Mouse (Mus musculus) cortical plate, adult 2 months (tissue): ENCODE results near the gene Abca2. TPM values are rescaled to one million over a fixed set of nuclear protein-coding genes. Genes with fewer than 3 reads are reported as not detected.

Source experiments
- H3K27ac ChIP-seq: fragments of 200-500 bp; 2 replicates; pipeline ENCODE4 v1.5.1; 2012; ENCODE audit warnings: low read length, control low read depth, inconsistent platforms; ENCODE audit not compliant: insufficient read depth
- H3K4me1 ChIP-seq: fragments of 200-500 bp; 2 replicates; pipeline ENCODE4 v1.6.1; 2011; ENCODE audit warnings: low read length; ENCODE audit not compliant: control insufficient read depth, insufficient read depth
- H3K4me3 ChIP-seq: fragments of 200-500 bp; 2 replicates; pipeline ENCODE4 v1.5.1; 2011; ENCODE audit warnings: mild to moderate bottlenecking, low read length, control low read depth; ENCODE audit not compliant: insufficient read depth
- CTCF ChIP-seq: fragments of 200-500 bp; IDR thresholded peaks from 2 replicates; pipeline ENCODE4 v1.5.1; 2011; ENCODE audit warnings: mild to moderate bottlenecking, control low read depth, low read length; ENCODE audit not compliant: insufficient read depth; ENCODE audit errors: extremely low read depth
- POLR2A ChIP-seq: fragments of 200-500 bp; IDR thresholded peaks from 2 replicates; pipeline ENCODE4 v1.6.1; 2011; ENCODE audit warnings: mild to moderate bottlenecking, low read length, control low read depth; ENCODE audit not compliant: insufficient read depth; ENCODE audit errors: extremely low read depth
- polyA plus RNA-seq: library from polyadenylated mRNA; depleted of rRNA; stranded (reverse); fragments of >200 nt; gene quantifications from 2 replicates; pipeline ENCODE4 v1.2.3, GENCODE M21; 2012

Abca2 gene
- polyA plus RNA-seq, 1 experiment = 109 TPM

DNA sequence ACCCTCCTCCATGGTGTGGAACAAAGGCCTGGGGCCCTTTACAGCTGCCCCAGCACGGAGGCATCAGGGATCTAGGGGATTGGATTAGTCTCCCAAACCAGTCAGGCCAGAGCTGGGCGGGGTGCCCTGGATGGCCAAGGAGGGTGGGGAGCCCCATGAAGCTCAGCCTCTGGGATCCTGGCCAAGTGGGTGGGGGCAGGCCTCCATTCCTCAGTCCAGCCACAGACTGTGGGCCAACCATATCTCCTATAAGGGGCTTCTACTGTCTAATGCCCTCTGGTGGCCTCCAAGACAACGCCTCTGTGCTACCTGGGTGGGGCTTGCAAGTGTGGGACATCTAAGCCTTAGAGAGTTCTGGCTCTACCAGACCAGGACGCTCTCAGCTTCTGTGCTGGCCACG lies 30.4 kb downstream of the Abca2 start:
- H3K27ac ChIP-seq = no peak overlapping the region
- no peak for TF ChIP-seq POLR2A
- TF ChIP-seq CTCF = no peak
- peaks cover 5% of the 10 kb centered on the region for H3K4me1 ChIP-seq
- no peak overlapping the region for H3K4me3 ChIP-seq

DNA sequence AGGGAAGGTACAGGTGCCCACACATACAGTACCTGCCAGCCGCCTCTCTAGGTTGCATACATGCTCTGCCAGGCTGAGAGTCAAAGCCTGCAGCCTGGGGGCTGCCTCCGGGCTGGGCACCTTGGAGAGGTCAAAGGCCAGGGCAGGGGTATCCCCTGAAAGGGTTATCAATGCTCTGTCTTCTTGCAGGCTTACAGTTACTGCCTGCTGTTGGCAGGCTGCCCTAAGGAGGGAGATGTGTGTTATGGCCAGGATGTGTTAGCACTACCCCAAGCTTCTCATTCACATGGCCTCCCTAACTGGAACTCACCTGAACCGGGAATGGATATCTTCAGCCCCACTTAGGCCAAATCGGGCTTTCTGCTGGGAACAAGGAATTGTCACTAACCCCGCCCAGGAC lies 31.6 kb downstream of the Abca2 start:
- peak overlapping the region; percentile 82 for H3K4me3 ChIP-seq
- peak overlapping the region; percentile 80 for H3K27ac ChIP-seq
- TF ChIP-seq POLR2A (no peak), CTCF (no peak)
- H3K4me1 ChIP-seq = peaks cover 5% of the 10 kb centered on the region

DNA sequence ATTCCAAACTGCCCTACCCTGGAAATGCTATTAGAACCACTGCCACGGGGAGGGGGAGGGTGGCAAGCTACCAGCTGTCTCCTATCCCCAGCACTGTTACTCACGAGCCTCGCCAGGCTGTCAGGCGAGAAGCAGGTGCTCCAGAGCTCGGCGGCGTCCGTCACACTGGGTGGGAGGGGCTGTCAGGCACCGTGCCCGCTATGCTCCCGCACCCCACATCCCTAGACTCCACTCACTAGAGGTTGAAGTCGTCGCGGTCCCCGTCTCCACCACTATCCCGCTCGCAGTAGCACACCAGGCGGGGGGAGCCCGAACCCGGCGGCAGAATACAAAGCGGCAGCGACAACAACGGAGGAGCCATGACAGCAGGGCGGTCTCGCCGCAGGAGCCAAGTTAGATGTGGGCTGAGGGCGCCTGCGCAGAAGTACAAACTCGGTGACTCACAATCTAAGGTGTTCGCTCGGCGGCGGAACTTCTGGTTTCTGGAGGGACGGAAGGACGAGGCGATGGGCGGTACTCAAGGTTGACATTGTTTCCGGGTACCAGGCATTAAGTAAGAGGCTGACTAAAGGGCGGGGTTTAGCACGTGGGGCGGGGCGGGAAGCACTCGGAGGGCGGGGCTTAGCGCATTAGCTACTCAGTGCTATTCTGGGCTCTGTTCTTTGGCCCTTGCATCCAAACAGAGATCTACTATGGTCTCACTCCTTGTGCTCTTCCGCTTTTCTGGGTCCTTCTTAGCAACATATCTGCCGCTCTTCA lies 32.2 kb downstream of the Abca2 start, which contains the start of gene Paxx:
Gene Paxx, minus strand, starts transcription at position 544 of the 759 bp plus-strand sequence.
- Histone ChIP-seq H3K27ac (peak within 1 kb of the TSS; percentile 80), H3K4me1 (peaks cover 5% of the 10 kb centered on the region), H3K4me3 (peak within 1 kb of the TSS; percentile 82)
- TF ChIP-seq CTCF (no peak), POLR2A (peak; percentile 84; the same call in 1 of the 2 replicates)

DNA sequence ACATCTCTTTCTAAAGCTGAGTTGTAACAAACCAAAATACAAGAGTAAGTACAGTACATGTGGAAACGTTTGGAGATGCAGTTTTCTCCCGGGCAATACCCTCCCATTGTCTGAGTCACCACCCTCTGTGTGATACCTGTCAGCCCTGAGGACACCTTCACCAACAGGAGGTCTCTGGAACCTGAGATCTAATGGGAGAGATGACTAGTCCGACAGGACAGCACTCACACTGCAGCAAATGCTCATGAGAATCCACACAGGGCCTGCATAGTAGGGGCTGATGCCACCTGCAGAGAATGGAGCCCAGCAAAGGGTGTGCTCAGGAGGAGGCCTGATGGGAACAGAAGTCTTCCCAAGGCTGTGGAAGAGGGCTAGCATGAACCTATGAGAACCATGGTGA lies 32.9 kb downstream of the Abca2 start:
- Histone ChIP-seq H3K4me3 (peak overlapping the region; percentile 82), H3K27ac (peak overlapping the region; percentile 77), H3K4me1 (peaks cover 5% of the 10 kb centered on the region)
- TF ChIP-seq POLR2A = no peak
- no peak for TF ChIP-seq CTCF

DNA sequence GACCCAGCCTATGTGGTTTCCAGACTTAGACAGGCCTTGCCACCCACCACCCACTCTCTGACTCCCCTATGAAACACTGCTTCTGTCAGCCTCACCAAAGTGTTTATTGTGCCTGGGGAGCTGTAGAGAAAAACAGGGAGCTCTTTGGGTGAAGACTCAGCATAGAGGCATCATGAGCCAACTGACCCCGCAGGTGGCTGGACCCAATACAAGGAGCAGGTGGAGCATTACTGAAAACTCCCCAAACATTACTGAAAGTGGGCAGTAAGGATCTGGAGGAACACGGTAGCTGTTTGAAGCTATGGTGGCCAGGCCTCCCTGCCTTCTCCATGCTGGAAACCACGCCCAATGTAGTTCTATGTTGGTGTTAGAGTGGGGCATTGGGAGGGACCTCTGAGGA lies 35.1 kb downstream of the Abca2 start:
- TF ChIP-seq POLR2A = no peak
- TF ChIP-seq CTCF = no peak
- H3K4me3 ChIP-seq = no peak overlapping the region
- H3K27ac ChIP-seq = no peak overlapping the region
- peaks cover 5% of the 10 kb centered on the region for H3K4me1 ChIP-seq

DNA sequence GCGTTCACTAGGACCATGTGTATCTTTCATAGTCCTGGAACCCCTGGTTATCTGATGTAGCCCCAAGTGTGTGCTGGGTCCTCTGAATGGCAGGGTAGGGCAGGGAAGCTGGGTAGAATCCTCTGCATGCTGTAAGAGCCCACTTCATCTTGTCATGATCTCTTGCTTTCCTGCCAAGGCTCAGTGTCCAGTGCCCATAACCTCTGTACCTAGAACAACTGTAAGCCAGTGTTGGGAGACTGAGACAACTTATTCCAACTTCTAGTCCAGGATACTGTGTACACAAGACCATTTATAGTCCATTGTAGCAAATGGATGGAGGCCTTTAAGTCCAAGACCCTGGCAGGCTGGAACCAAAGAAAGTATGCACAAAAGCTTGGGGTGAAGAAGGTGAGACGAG lies 36.8 kb downstream of the Abca2 start:
- Histone ChIP-seq H3K27ac (no peak overlapping the region), H3K4me1 (peaks cover 3% of the 10 kb centered on the region), H3K4me3 (no peak overlapping the region)
- TF ChIP-seq CTCF (no peak), POLR2A (no peak)

DNA sequence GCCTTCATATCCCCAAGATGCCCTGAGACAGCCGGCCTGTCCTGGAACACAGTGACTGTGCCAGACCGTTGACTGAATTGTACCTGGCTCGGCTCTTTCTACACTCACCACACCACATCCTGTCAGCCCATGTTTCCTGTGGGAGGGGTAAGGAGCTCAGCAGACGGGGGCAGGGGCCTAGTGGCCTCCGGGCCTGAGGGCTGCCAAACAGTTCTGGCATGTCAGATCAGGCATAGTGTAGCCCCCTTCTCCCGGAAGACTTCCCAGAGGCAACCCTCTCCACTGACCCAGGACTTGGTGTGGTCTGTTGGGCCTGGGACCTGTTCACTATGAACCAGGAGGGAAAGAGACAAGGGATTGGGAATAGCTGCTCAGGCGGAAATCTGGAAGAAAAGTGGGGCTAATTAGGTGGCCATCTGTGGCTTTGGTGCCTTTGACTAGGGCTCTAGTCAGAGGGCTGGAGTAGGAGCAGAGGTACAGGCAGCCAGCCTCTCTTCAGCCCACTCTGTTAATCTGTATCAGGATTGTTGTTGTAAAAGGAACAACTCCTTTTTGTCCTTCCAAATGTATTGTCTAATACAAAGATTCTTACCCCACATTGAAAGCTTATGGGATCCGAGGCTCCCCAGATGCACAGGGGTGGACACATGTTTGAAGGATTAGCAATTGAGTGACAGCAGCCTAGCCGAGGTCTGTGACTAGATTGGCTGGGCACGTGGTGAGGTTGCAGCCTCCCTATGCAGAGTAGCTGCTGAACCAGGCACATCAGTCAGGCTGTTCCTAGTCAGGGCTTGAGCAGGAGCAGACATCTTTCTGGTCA lies 37.5 kb downstream of the Abca2 start:
- no peak overlapping the region for H3K27ac ChIP-seq
- TF ChIP-seq POLR2A (no peak), CTCF (no peak)

DNA sequence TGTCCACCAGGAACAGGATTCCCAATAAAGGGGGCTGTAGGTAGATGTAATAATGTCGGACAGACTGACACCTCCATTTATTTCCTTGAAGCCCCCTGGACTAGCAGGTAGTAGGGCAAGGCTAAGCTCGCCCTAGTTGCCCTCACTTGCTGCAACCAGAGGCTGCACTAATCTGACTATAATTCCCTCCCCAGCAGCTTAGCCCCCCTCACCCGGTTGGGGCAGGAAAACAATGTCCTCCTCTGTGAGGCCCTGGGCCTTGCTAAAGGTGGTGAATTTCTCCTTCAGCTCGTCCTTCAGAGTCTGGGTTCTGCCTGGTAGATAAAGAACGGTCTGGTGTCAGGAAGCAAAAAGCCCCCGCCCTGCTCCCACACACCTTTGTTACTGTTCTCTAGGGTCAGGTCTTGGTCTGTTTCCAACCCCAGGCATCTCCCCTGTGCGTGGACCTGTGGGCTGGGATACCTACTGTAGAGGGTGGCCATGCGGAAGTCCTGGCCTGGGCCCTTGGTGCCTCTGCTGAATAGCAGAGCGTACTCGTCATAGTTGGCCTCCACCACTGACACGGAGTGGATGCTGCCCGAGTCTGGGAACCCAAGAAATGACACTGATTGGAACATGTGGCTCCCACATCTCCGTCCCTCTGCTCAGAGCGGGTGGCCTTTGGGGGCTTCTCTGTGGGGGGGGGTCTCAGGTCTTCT lies 39.3 kb downstream of the Abca2 start:
- no peaks in the 10 kb centered on the region; the same call in 1 of the 2 replicates for H3K4me1 ChIP-seq
- TF ChIP-seq POLR2A = no peak
- TF ChIP-seq CTCF = no peak
- no peak overlapping the region; the same call in 1 of the 2 replicates for H3K4me3 ChIP-seq
- H3K27ac ChIP-seq = peak overlapping the region; percentile 32; the same call in 1 of the 2 replicates

More for the DNA sequence above, 37.5 kb downstream of the Abca2 start:
- Histone ChIP-seq H3K4me3 (no peak overlapping the region), H3K4me1 (peaks cover 3% of the 10 kb centered on the region)

GRCm38 (mm10) chr2:25468962-25469915 lies 40.7 kb downstream of the Abca2 start:
- TF ChIP-seq POLR2A (peak; percentile 59; the same call in 1 of the 2 replicates), CTCF (no peak)
- peak overlapping the region; percentile 5 for H3K4me3 ChIP-seq
- peak overlapping the region; percentile 66 for H3K27ac ChIP-seq
- no peaks in the 10 kb centered on the region; the same call in 1 of the 2 replicates for H3K4me1 ChIP-seq
